16 mouse cellular contexts compared by ENCODE assay signal in genomic region chr7:121579497-121579896, GRCm38 (mm10).
A peak's percentile ranks its signal among the peaks of the same experiment; 100 is the strongest.
DNase-seq lines count a peak whose midpoint lies in the region; ATAC-seq lines count a peak whose summit lies in the region.
"Had no signal": no experiment of that assay in that cellular context is flagged by ENCODE, and none has a peak within 500 bp of the region (broad histone marks: within the 10 kb centered on the region; RNA-seq: fewer than 3 reads in every experiment).

No protein-coding gene starts in this region.

- H3K4me1 ChIP-seq in forebrain, embryonic 11.5 days (replicated peaks; ENCODE audit: control insufficient read depth, insufficient read depth, low read length): no peaks in the 10 kb centered on the region
- no peaks in the 10 kb centered on the region for H3K4me1 ChIP-seq in forebrain, embryonic 16.5 days (replicated peaks; ENCODE audit: control insufficient read depth, insufficient read depth, low read length)
- H3K4me1 ChIP-seq in kidney, embryonic 15.5 days: peaks cover 7% of the 10 kb centered on the region; the same call in 1 of the 2 replicates
- 0 out of 2 replicates have a peak, but pooled peaks cover 5% of the 10 kb centered on the region for H3K4me1 ChIP-seq in midbrain, embryonic 14.5 days (ENCODE audit: control insufficient read depth, insufficient read depth, low read length)
- H3K4me1 ChIP-seq: limb, embryonic 15.5 days had no signal

- DNase-seq in forebrain, embryonic 11.5 days (ENCODE audit: low spot score): no peak
- DNase-seq in kidney, adult 8-10 months: no peak
- peak; percentile 86 for DNase-seq in embryo, embryonic 10 days (ENCODE audit: low spot score)
- peak; percentile 45 for DNase-seq in midbrain, embryonic 14.5 days
- no peak for DNase-seq in cerebellum, postnatal 4 days (ENCODE audit: low spot score in 2 of 2)
- DNase-seq: adrenal gland, postnatal 36 days; cerebellum, postnatal 25 days; kidney, postnatal 14 days; layer of hippocampus, adult 9-11 months; liver, postnatal 0 days; lung, postnatal 4 days had no signal

- no peak overlapping the region for H3K27ac ChIP-seq in forebrain, embryonic 11.5 days (ENCODE audit: low read depth, low read length)
- no peak overlapping the region for H3K27ac ChIP-seq in forebrain, embryonic 16.5 days (ENCODE audit: low read length)
- H3K27ac ChIP-seq in kidney, embryonic 15.5 days: peak overlapping the region; percentile 33; the same call in 1 of the 2 replicates
- no peak overlapping the region for H3K27ac ChIP-seq in midbrain, embryonic 14.5 days (replicated peaks; ENCODE audit: low read depth, low read length)
- H3K27ac ChIP-seq: limb, embryonic 15.5 days had no signal

- no peak overlapping the region for H3K9ac ChIP-seq in forebrain, embryonic 11.5 days (ENCODE audit: low read length)
- no peak overlapping the region for H3K9ac ChIP-seq in forebrain, embryonic 16.5 days (replicated peaks; ENCODE audit: low read depth, low read length)
- H3K9ac ChIP-seq in kidney, embryonic 15.5 days: no peak overlapping the region
- H3K9ac ChIP-seq in midbrain, embryonic 14.5 days (replicated peaks; ENCODE audit: low read length): no peak overlapping the region
- H3K9ac ChIP-seq: limb, embryonic 15.5 days; liver, postnatal 0 days had no signal

- 23% methylated on average over 4 of the region's 4 CpGs for WGBS in forebrain, embryonic 11.5 days
- WGBS in forebrain, embryonic 16.5 days: 18% methylated on average over 4 of the region's 4 CpGs
- WGBS in kidney, embryonic 15.5 days: 21% methylated on average over 4 of the region's 4 CpGs
- WGBS in midbrain, embryonic 14.5 days: 4% methylated on average over 4 of the region's 4 CpGs

- H3K4me3 ChIP-seq in forebrain, embryonic 11.5 days (ENCODE audit: low read depth, low read length): no peak overlapping the region
- H3K4me3 ChIP-seq in forebrain, embryonic 16.5 days (replicated peaks; ENCODE audit: low read length): no peak overlapping the region
- H3K4me3 ChIP-seq in kidney, embryonic 15.5 days (replicated peaks): no peak overlapping the region
- no peak overlapping the region for H3K4me3 ChIP-seq in midbrain, embryonic 14.5 days (replicated peaks; ENCODE audit: low read depth, low read length)
- H3K4me3 ChIP-seq: limb, embryonic 15.5 days had no signal

- no peaks in the 10 kb centered on the region for H3K36me3 ChIP-seq in forebrain, embryonic 11.5 days (ENCODE audit: control insufficient read depth, insufficient read depth, low read length)
- no peaks in the 10 kb centered on the region for H3K36me3 ChIP-seq in forebrain, embryonic 16.5 days (ENCODE audit: control insufficient read depth, insufficient read depth)
- no peaks in the 10 kb centered on the region for H3K36me3 ChIP-seq in kidney, embryonic 15.5 days
- no peaks in the 10 kb centered on the region for H3K36me3 ChIP-seq in midbrain, embryonic 14.5 days (ENCODE audit: control insufficient read depth, insufficient read depth, low read length)
- H3K36me3 ChIP-seq: limb, embryonic 15.5 days had no signal

- H3K9me3 ChIP-seq in forebrain, embryonic 11.5 days (ENCODE audit: control insufficient read depth, low read length): no peaks in the 10 kb centered on the region
- no peaks in the 10 kb centered on the region for H3K9me3 ChIP-seq in forebrain, embryonic 16.5 days (ENCODE audit: control insufficient read depth, low read length)
- no peaks in the 10 kb centered on the region for H3K9me3 ChIP-seq in kidney, embryonic 15.5 days (replicated peaks)
- no peaks in the 10 kb centered on the region for H3K9me3 ChIP-seq in midbrain, embryonic 14.5 days (ENCODE audit: control insufficient read depth, low read length)
- H3K9me3 ChIP-seq: limb, embryonic 15.5 days had no signal

- ATAC-seq in forebrain, embryonic 11.5 days (replicated peaks; ENCODE audit: low FRiP score): peak; percentile 63; the same call in 1 of the 2 replicates
- no peak for ATAC-seq in forebrain, embryonic 16.5 days
- ATAC-seq in kidney, embryonic 15.5 days (replicated peaks; ENCODE audit: low FRiP score): peak; percentile 79
- no peak for ATAC-seq in midbrain, embryonic 14.5 days (ENCODE audit: low FRiP score, low TSS enrichment)
- no peak for ATAC-seq in erythroid progenitor cell, adult 5-6 weeks (replicated peaks; ENCODE audit: low FRiP score, poor library complexity, severe bottlenecking)
- ATAC-seq: activated CD4-positive, CD25-positive, alpha-beta regulatory T cell, adult 4 months; liver, postnatal 0 days had no signal

- H3K4me2 ChIP-seq in forebrain, embryonic 11.5 days (ENCODE audit: low read depth, low read length, severe bottlenecking): no peak overlapping the region
- H3K4me2 ChIP-seq in forebrain, embryonic 16.5 days (ENCODE audit: low read length): no peak overlapping the region
- no peak overlapping the region for H3K4me2 ChIP-seq in kidney, embryonic 15.5 days
- no peak overlapping the region for H3K4me2 ChIP-seq in midbrain, embryonic 14.5 days (ENCODE audit: low read length)
- H3K4me2 ChIP-seq: limb, embryonic 15.5 days had no signal

- no peaks in the 10 kb centered on the region for H3K27me3 ChIP-seq in forebrain, embryonic 11.5 days (ENCODE audit: control insufficient read depth, insufficient read depth, low read length)
- H3K27me3 ChIP-seq in forebrain, embryonic 16.5 days (replicated peaks; ENCODE audit: control insufficient read depth, insufficient read depth, low read length): no peaks in the 10 kb centered on the region
- H3K27me3 ChIP-seq in kidney, embryonic 15.5 days: no peaks in the 10 kb centered on the region
- no peaks in the 10 kb centered on the region for H3K27me3 ChIP-seq in midbrain, embryonic 14.5 days (ENCODE audit: control insufficient read depth, insufficient read depth, low read length)
- H3K27me3 ChIP-seq: limb, embryonic 15.5 days had no signal

Comparison
In these comparisons a context has a peak if more than half of its experiments do, and no peak if none do; other contexts are left out.
1. ATAC-seq: peak in forebrain, embryonic 11.5 days (single experiment) and kidney, embryonic 15.5 days (single experiment); none in forebrain, embryonic 16.5 days (single experiment), midbrain, embryonic 14.5 days (single experiment) and erythroid progenitor cell, adult 5-6 weeks (single experiment).
2. DNase-seq: peak in embryo, embryonic 10 days (single experiment) and midbrain, embryonic 14.5 days (single experiment); none in forebrain, embryonic 11.5 days (single experiment), kidney, adult 8-10 months (0 of 2) and cerebellum, postnatal 4 days (0 of 2).